In the genomic region with DNA sequence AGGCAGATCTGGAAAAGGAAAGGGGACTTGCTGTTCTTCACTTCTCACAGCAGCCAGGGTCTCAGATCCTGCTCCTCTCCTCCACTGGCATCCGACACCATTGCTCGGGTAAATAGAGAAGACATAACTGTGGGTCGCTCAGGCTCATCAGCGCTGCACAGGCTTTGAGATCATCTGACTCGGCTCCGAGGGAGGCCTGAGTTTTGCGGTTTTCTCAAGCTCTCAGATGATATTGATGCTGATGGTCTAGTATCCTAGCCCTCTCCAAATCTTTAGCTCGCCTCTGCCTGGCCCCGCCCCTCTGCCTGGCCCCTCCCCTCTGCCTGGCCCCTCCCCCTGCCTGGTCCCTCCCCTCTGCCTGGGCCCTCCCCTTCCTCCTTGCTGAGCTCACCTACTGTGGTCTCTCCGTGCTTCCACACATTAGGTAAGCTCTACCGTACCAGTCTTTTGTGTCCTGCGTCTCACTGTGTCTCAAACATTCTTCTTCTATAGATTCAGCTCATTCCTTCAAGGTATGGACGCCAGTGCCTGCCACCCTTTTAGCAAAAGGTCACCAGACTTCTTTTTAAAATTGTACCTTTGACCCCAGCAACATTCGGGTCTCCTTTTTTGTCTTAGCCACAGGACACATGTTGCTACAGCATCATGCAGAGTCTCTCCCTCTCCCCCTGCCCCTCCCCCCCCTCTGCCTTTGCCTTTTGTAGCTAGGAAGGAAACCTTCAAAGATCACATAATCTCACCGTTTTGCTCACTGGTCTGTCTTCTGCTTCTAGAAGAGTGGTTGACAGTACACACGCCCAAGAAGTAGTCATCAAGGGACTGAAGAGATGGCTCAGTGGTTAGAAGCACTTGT, we compare ENCODE assay signal across 20 mouse cellular contexts. TPM values are rescaled to one million over a fixed set of nuclear protein-coding genes. Genes with fewer than 3 reads are reported as not detected.
DNase-seq lines count a peak whose midpoint lies in the region; ATAC-seq and TF ChIP-seq lines count a peak whose summit lies in the region.
"Had no signal": no experiment of that assay in that cellular context is flagged by ENCODE, and none has a peak within 500 bp of the region (broad histone marks: within the 10 kb centered on the region; RNA-seq: fewer than 3 reads in every experiment).

No protein-coding gene starts in this region.

- 61% methylated on average over 16 of the region's 16 CpGs for WGBS in forebrain, embryonic 11.5 days
- WGBS in forebrain, embryonic 13.5 days: 56% methylated on average over 16 of the region's 16 CpGs
- 64% methylated on average over 16 of the region's 16 CpGs for WGBS in kidney, postnatal 0 days

- H3K4me3 ChIP-seq in forebrain, embryonic 11.5 days (ENCODE audit: low read depth, low read length): no peak overlapping the region
- no peak overlapping the region for H3K4me3 ChIP-seq in forebrain, embryonic 13.5 days
- H3K4me3 ChIP-seq in kidney, postnatal 0 days (replicated peaks; ENCODE audit: low read depth, low read length): no peak overlapping the region
- H3K4me3 ChIP-seq: embryonic facial prominence, embryonic 10.5 days; heart, embryonic 15.5 days; limb, embryonic 15.5 days had no signal

- ATAC-seq in forebrain, embryonic 11.5 days (replicated peaks; ENCODE audit: low FRiP score): peak; percentile 44; the same call in 1 of the 2 replicates
- ATAC-seq in forebrain, embryonic 13.5 days: no peak
- 0 out of 2 replicates have a peak, but pooled peaks have one; percentile 43 for ATAC-seq in kidney, postnatal 0 days (replicated peaks; ENCODE audit: low FRiP score, low read depth)
- ATAC-seq in monocyte, adult 5-6 weeks (replicated peaks; ENCODE audit: insufficient number of reproducible peaks, low FRiP score, low TSS enrichment, poor library complexity, severe bottlenecking): no peak
- ATAC-seq: intestine, embryonic 16.5 days had no signal

- DNase-seq in forebrain, embryonic 11.5 days (ENCODE audit: low spot score): no peak
- DNase-seq in kidney, postnatal 0 days (ENCODE audit: low spot score): no peak
- DNase-seq in kidney, postnatal 25 days: no peak
- peak; percentile 76 for DNase-seq in ES-CJ7 (ENCODE audit: low read depth, low spot score)
- peak; percentile 44 for DNase-seq in naive thymus-derived CD4-positive, alpha-beta T cell, adult 2 months (ENCODE audit: low read depth)
- DNase-seq in ovary, postnatal 10 days (ENCODE audit: low spot score): no peak
- DNase-seq: adrenal gland, postnatal 14 days; cerebellum, adult 11-12 months; cerebellum, postnatal 25 days; heart, adult 11 months; kidney, postnatal 36 days; midbrain, embryonic 14.5 days; spleen, adult 18-20 months had no signal

- peaks cover 5% of the 10 kb centered on the region; the same call in 1 of the 2 replicates for H3K9me3 ChIP-seq in forebrain, embryonic 11.5 days (ENCODE audit: control insufficient read depth, low read length)
- peaks cover 7% of the 10 kb centered on the region for H3K9me3 ChIP-seq in forebrain, embryonic 13.5 days (replicated peaks)
- H3K9me3 ChIP-seq in kidney, postnatal 0 days (replicated peaks; ENCODE audit: low read length): no peaks in the 10 kb centered on the region
- H3K9me3 ChIP-seq: heart, embryonic 15.5 days; limb, embryonic 15.5 days had no signal

- no peaks in the 10 kb centered on the region for H3K27me3 ChIP-seq in forebrain, embryonic 11.5 days (ENCODE audit: control insufficient read depth, insufficient read depth, low read length)
- H3K27me3 ChIP-seq in forebrain, embryonic 13.5 days: no peaks in the 10 kb centered on the region
- H3K27me3 ChIP-seq in kidney, postnatal 0 days (ENCODE audit: insufficient read depth, low read length): no peaks in the 10 kb centered on the region
- H3K27me3 ChIP-seq: heart, embryonic 15.5 days; limb, embryonic 15.5 days had no signal

- H3K4me1 ChIP-seq in forebrain, embryonic 11.5 days (replicated peaks; ENCODE audit: control insufficient read depth, insufficient read depth, low read length): no peaks in the 10 kb centered on the region
- no peaks in the 10 kb centered on the region for H3K4me1 ChIP-seq in forebrain, embryonic 13.5 days
- no peaks in the 10 kb centered on the region for H3K4me1 ChIP-seq in kidney, postnatal 0 days (replicated peaks; ENCODE audit: insufficient read depth, low read length)

- no peak overlapping the region for H3K9ac ChIP-seq in forebrain, embryonic 11.5 days (ENCODE audit: low read length)
- no peak overlapping the region for H3K9ac ChIP-seq in forebrain, embryonic 13.5 days
- H3K9ac ChIP-seq in kidney, postnatal 0 days (ENCODE audit: low read depth, low read length): no peak overlapping the region
- H3K9ac ChIP-seq: heart, embryonic 15.5 days; limb, embryonic 15.5 days had no signal

- no peaks in the 10 kb centered on the region for H3K36me3 ChIP-seq in forebrain, embryonic 11.5 days (ENCODE audit: control insufficient read depth, insufficient read depth, low read length)
- H3K36me3 ChIP-seq in forebrain, embryonic 13.5 days (ENCODE audit: poor library complexity, severe bottlenecking): no peaks in the 10 kb centered on the region
- no peaks in the 10 kb centered on the region for H3K36me3 ChIP-seq in kidney, postnatal 0 days (ENCODE audit: insufficient read depth, low read length)
- H3K36me3 ChIP-seq: embryonic facial prominence, embryonic 10.5 days; G1E; heart, embryonic 15.5 days; limb, embryonic 15.5 days had no signal

- TF ChIP-seq CTCF in kidney, postnatal 0 days (IDR thresholded peaks at IDR 0.05; ENCODE audit: low read depth): no peak

- no peak overlapping the region for H3K4me2 ChIP-seq in forebrain, embryonic 11.5 days (ENCODE audit: low read depth, low read length, severe bottlenecking)
- H3K4me2 ChIP-seq in forebrain, embryonic 13.5 days: no peak overlapping the region
- no peak overlapping the region for H3K4me2 ChIP-seq in kidney, postnatal 0 days (ENCODE audit: low read length)
- H3K4me2 ChIP-seq: heart, embryonic 15.5 days; limb, embryonic 15.5 days had no signal

- H3K27ac ChIP-seq in forebrain, embryonic 11.5 days (ENCODE audit: low read depth, low read length): no peak overlapping the region
- no peak overlapping the region for H3K27ac ChIP-seq in forebrain, embryonic 13.5 days
- no peak overlapping the region for H3K27ac ChIP-seq in kidney, postnatal 0 days
- H3K27ac ChIP-seq: embryonic facial prominence, embryonic 10.5 days; heart, embryonic 15.5 days; limb, embryonic 15.5 days had no signal

RNA-seq across cellular contexts. Expression of a gene that starts 47.4 kb away (rescaled TPM):
- polyA plus RNA-seq in forebrain, embryonic 11.5 days (2014; fragmentation: Nextera tagmentation; extraction: Ambion mirVana): 1.0 and 1.4 TPM in 2 replicates
- 1.1 and 1.2 TPM in 2 replicates for polyA plus RNA-seq in forebrain, embryonic 13.5 days (2015; fragmentation: Nextera tagmentation; extraction: Ambion mirVana)
- 0.24 and 0.31 TPM in 2 replicates for polyA plus RNA-seq in kidney, postnatal 0 days (2015; fragmentation: Nextera tagmentation; extraction: Ambion mirVana)
- total RNA-seq in monocyte, adult 5-6 weeks (2017): not detected in 3 replicates
- polyA plus RNA-seq: G1E had no signal

Comparison
In these comparisons a context has a peak if more than half of its experiments do, and no peak if none do; other contexts are left out.
1. ATAC-seq: peak in forebrain, embryonic 11.5 days (single experiment) and kidney, postnatal 0 days (single experiment); none in forebrain, embryonic 13.5 days (single experiment) and monocyte, adult 5-6 weeks (single experiment).
2. DNase-seq: peak in ES-CJ7 (single experiment) and naive thymus-derived CD4-positive, alpha-beta T cell, adult 2 months (single experiment); none in forebrain, embryonic 11.5 days (single experiment), kidney, postnatal 0 days (single experiment), kidney, postnatal 25 days (0 of 2) and ovary, postnatal 10 days (single experiment).